Mouse (Mus musculus) thymus, postnatal 0 days (tissue): ENCODE results near the gene Nr1i2. TPM values are rescaled to one million over a fixed set of nuclear protein-coding genes. Genes with fewer than 3 reads are reported as not detected.
"Not testable (repeated sequence)": the region's sequence is repeated elsewhere in the genome, so short reads cannot be mapped to it uniquely, and the experiment has no call there.

ENCODE experiments used
- DNase-seq: peaks from one replicate; pipeline ENCODE4 v3.0.0-alpha.2; 2015; ENCODE audit warnings: low spot score
- polyA plus RNA-seq: library from polyadenylated mRNA; unstranded; fragments of >200 nt; fragmentation: Nextera tagmentation; extraction: Ambion mirVana; gene quantifications from 2 replicates; pipeline ENCODE4 v1.2.1, GENCODE M21; 2015

Gene Nr1i2
- polyA plus RNA-seq, 1 experiment from 2014 or later, result not detected

DNA sequence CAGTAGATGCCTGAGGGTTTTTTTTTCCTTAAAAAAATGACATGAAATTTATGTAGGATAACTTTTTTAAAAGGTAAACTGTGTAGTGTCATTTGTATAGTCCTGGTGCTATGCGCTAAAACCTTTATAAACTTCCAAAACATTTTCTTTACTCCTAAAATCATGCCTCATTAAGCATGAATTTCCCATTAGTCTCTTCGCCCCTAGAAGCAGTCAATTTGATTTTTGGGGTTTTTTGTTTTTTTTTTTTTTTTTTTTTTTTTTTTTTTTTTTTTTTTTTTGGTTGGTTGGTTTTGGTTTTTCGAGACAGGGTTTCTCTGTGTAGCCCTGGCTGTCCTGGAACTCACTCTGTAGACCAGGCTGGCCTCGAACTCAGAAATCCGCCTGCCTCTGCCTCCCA is 72.1 kb downstream of the Nr1i2 start:
- DNase-seq, result not testable (repeated sequence)

GRCm38 (mm10) chr16:38205272-38205671 is 89.4 kb downstream of the Nr1i2 start:
- no peak for DNase-seq

Other genes starting within 250 kb of the Nr1i2 start
- 37.9 and 45.6 TPM in 2 replicates for gene Gsk3b, start 205.8 kb downstream of the Nr1i2 start, polyA plus RNA-seq
- gene Maats1, start 47.3 kb upstream of the Nr1i2 start, polyA plus RNA-seq, result 0.10 and 0.20 TPM in 2 replicates
- gene Cox17, start 52.2 kb upstream of the Nr1i2 start, polyA plus RNA-seq, result 322 and 349 TPM in 2 replicates
- gene Gm21987, start 52.2 kb upstream of the Nr1i2 start, polyA plus RNA-seq, result not detected in 2 replicates
- 0.30 and 0.87 TPM in 2 replicates for gene Popdc2, start 67.4 kb upstream of the Nr1i2 start, polyA plus RNA-seq
- 2.2 and 2.8 TPM in 2 replicates for gene Pla1a, start 138.3 kb upstream of the Nr1i2 start, polyA plus RNA-seq
- 90.2 and 91.5 TPM in 2 replicates for gene Adprh, start 157.9 kb upstream of the Nr1i2 start, polyA plus RNA-seq
- 0.72 and 0.82 TPM in 2 replicates for gene Cd80, start 160.7 kb upstream of the Nr1i2 start, polyA plus RNA-seq
- 29.4 and 30.1 TPM in 2 replicates for gene Timmdc1, start 227.8 kb upstream of the Nr1i2 start, polyA plus RNA-seq